Mouse (Mus musculus): ENCODE measurements around the gene Sh3bgr.

- TF ChIP-seq ZC3H11A (IDR thresholded peaks at IDR 0.05; ENCODE audit: low read depth, low read length), result no peak
- no peak for TF ChIP-seq UBTF (IDR thresholded peaks at IDR 0.05; ENCODE audit: borderline replicate concordance, insufficient read depth, low read depth, low read length)
- peak; percentile 60 to 97 for TF ChIP-seq POLR2A (IDR thresholded peaks at IDR 0.05; ENCODE audit: control insufficient read depth in 1 of 2, insufficient read depth in 1 of 2, low read depth in 1 of 2, low read length in 2 of 2, poor library complexity in 1 of 2)
- TF ChIP-seq TCF12 (IDR thresholded peaks at IDR 0.05; ENCODE audit: low read depth, low read length), result peak; percentile 49; the same call in 1 of the 2 replicates
- no peak for TF ChIP-seq GABPA (IDR thresholded peaks at IDR 0.05; ENCODE audit: low read depth, low read length)
- peak; percentile 86 for TF ChIP-seq ZMIZ1 (IDR thresholded peaks at IDR 0.05; ENCODE audit: low read depth, low read length)
- no peak for TF ChIP-seq CTCF (IDR thresholded peaks at IDR 0.05 in 2 of 3, conservative IDR thresholded peaks at IDR 0.05 in 1 of 3; ENCODE audit: control insufficient read depth in 1 of 3, insufficient read depth in 1 of 3, low read depth in 2 of 3, low read length in 3 of 3, poor library complexity in 1 of 3, severe bottlenecking in 1 of 3)
- no peak for TF ChIP-seq MAX (IDR thresholded peaks at IDR 0.05; ENCODE audit: low read length)
- no peak for TF ChIP-seq E2F4 (IDR thresholded peaks at IDR 0.05; ENCODE audit: borderline replicate concordance, low read depth, low read length)
- TF ChIP-seq KAT2A (conservative IDR thresholded peaks at IDR 0.05; ENCODE audit: low read depth, low read length), result no peak; the same call in 1 of the 2 replicates
- no peak for TF ChIP-seq MYB (IDR thresholded peaks at IDR 0.05; ENCODE audit: low read depth, low read length)
- peak; percentile 95 for TF ChIP-seq SIN3A (IDR thresholded peaks at IDR 0.05; ENCODE audit: low read length)
- no peak for TF ChIP-seq MEF2A (IDR thresholded peaks at IDR 0.05; ENCODE audit: extremely low read depth, insufficient replicate concordance, low read depth, low read length, poor library complexity, severe bottlenecking)
These were observed 8.4 kb upstream of the Sh3bgr start, which contains the start of gene Lca5l for GRCm38 (mm10) chr16:96191531-96192506.

All from MEL (cell line).